Comparison of ENCODE assay signal across 16 mouse cellular contexts in the genomic region with DNA sequence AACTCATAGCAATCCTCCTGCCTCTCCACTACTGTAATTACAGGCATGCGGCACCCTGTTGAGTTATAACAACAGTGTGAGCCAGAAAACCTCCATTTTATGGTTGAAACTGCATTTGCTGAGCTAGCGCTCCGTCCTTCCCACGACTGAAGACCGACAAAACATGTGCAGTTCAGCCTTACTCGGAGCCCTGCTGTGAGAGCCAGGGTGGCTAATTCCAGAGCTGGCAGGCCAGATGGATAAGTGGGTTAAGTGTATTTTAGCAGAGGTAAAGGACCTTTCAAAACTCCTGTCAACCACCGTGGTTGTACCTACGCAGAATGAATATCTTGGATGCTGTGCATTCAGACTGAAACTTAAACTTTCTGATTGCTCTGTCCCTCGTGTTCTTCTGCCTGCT. TPM values are rescaled to one million over a fixed set of nuclear protein-coding genes. Genes with fewer than 3 reads are reported as not detected.
DNase-seq lines count a peak whose midpoint lies in the region.
"Had no signal": no experiment of that assay in that cellular context is flagged by ENCODE, and none has a peak within 500 bp of the region (broad histone marks: within the 10 kb centered on the region; RNA-seq: fewer than 3 reads in every experiment).

No protein-coding gene starts in this region.

- no peak overlapping the region for H3K27ac ChIP-seq in heart, embryonic 10.5 days
- H3K27ac ChIP-seq in midbrain, embryonic 10.5 days (replicated peaks) = no peak overlapping the region
- H3K27ac ChIP-seq: embryonic facial prominence, embryonic 12.5 days; forebrain, embryonic 15.5 days; heart, adult 2 months; hindbrain, embryonic 15.5 days had no signal

- no peaks in the 10 kb centered on the region for H3K9me3 ChIP-seq in heart, embryonic 10.5 days
- no peaks in the 10 kb centered on the region for H3K9me3 ChIP-seq in midbrain, embryonic 10.5 days (replicated peaks)
- H3K9me3 ChIP-seq: embryonic facial prominence, embryonic 12.5 days; forebrain, embryonic 15.5 days; heart, embryonic 12.5 days; hindbrain, embryonic 15.5 days had no signal

- H3K4me1 ChIP-seq in heart, embryonic 10.5 days = peaks cover 7% of the 10 kb centered on the region; the same call in 1 of the 2 replicates
- peaks cover 9% of the 10 kb centered on the region for H3K4me1 ChIP-seq in midbrain, embryonic 10.5 days
- H3K4me1 ChIP-seq: embryonic facial prominence, embryonic 12.5 days; forebrain, embryonic 15.5 days; hindbrain, embryonic 15.5 days had no signal

- 86% methylated on average over 9 of the region's 9 CpGs for WGBS in heart, embryonic 10.5 days
- WGBS in midbrain, embryonic 10.5 days = 85% methylated on average over 9 of the region's 9 CpGs

- peaks cover 49% of the 10 kb centered on the region for H3K36me3 ChIP-seq in heart, embryonic 10.5 days
- H3K36me3 ChIP-seq in midbrain, embryonic 10.5 days = 0 out of 2 replicates have a peak, but pooled peaks cover 8% of the 10 kb centered on the region
- H3K36me3 ChIP-seq: forebrain, embryonic 15.5 days; hindbrain, embryonic 15.5 days had no signal

- no peak overlapping the region for H3K4me3 ChIP-seq in heart, embryonic 10.5 days
- H3K4me3 ChIP-seq in midbrain, embryonic 10.5 days = no peak overlapping the region
- H3K4me3 ChIP-seq: embryonic facial prominence, embryonic 12.5 days; forebrain, embryonic 15.5 days; heart, adult 2 months; heart, embryonic 12.5 days; hindbrain, embryonic 15.5 days had no signal

- intact Hi-C loops in heart, postnatal 14 days (cut with DNase I) = no loop called here

- DNase-seq in cerebellum, adult 11-12 months = peak; percentile 35
- no peak for DNase-seq in cerebellum, adult 9-11 months
- peak; percentile 38 for DNase-seq in heart, embryonic 10.5 days (ENCODE audit: low spot score)
- no peak for DNase-seq in heart, postnatal 14 days
- peak; percentile 33 to 37 for DNase-seq in cerebellum, postnatal 10 days
- DNase-seq in midbrain, embryonic 10.5 days (ENCODE audit: low spot score) = no peak
- no peak for DNase-seq in urinary bladder, postnatal 4 days (ENCODE audit: low spot score in 2 of 2)
- DNase-seq: adrenal gland, postnatal 36 days; gastrocnemius, postnatal 14 days; heart, adult 2 months; heart, postnatal 36 days; kidney, adult 2 months had no signal

- no peaks in the 10 kb centered on the region for H3K27me3 ChIP-seq in heart, embryonic 10.5 days (ENCODE audit: insufficient read depth, poor library complexity, severe bottlenecking)
- peaks cover 3% of the 10 kb centered on the region; the same call in 1 of the 2 replicates for H3K27me3 ChIP-seq in midbrain, embryonic 10.5 days (ENCODE audit: low read depth, poor library complexity, severe bottlenecking)
- H3K27me3 ChIP-seq: embryonic facial prominence, embryonic 12.5 days; forebrain, embryonic 15.5 days; heart, embryonic 12.5 days; hindbrain, embryonic 15.5 days had no signal

RNA-seq across cellular contexts. Expression of gene Wdsub1, which starts 28.0 kb away (rescaled TPM):
- 37.6 and 47.0 TPM in 2 replicates for polyA plus RNA-seq in heart, embryonic 10.5 days (2016; fragmentation: Nextera tagmentation; extraction: Ambion mirVana)
- 10 to 100 TPM; 23.0 to 25.3 TPM for total RNA-seq in heart, postnatal 14 days (2021)
- 18.6 and 25.3 TPM in 2 replicates for polyA plus RNA-seq in midbrain, embryonic 10.5 days (2016; fragmentation: Nextera tagmentation; extraction: Ambion mirVana)

Comparison
In these comparisons a context has a peak if more than half of its experiments do, and no peak if none do; other contexts are left out.
1. DNase-seq: peak in cerebellum, adult 11-12 months (single experiment), heart, embryonic 10.5 days (single experiment) and cerebellum, postnatal 10 days (2 of 2); none in cerebellum, adult 9-11 months (single experiment), heart, postnatal 14 days (0 of 2), midbrain, embryonic 10.5 days (single experiment) and urinary bladder, postnatal 4 days (0 of 2).